Mouse (Mus musculus) heart, embryonic 15.5 days (tissue): ENCODE results near the gene Adat2. TPM values are rescaled to one million over a fixed set of nuclear protein-coding genes. Genes with fewer than 3 reads are reported as not detected.

Source experiments
- ATAC-seq: fragments of 200-750 bp; cut with Nextera tagmentation; replicated peaks from 2 replicates; pipeline ENCODE4 v1.8.0; 2017; ENCODE audit warnings: low read depth, moderate TSS enrichment; ENCODE audit not compliant: insufficient number of reproducible peaks, insufficient read depth, low FRiP score
- H3K27ac ChIP-seq: fragments of 300-500 bp; sonication (generic); 2 replicates; pipeline ENCODE4 v1.5.1; 2015; ENCODE audit warnings: mild to moderate bottlenecking, inconsistent platforms
- H3K27me3 ChIP-seq: fragments of 300-500 bp; sonication (generic); 2 replicates; pipeline ENCODE4 v1.6.1; 2015; ENCODE audit warnings: inconsistent platforms
- H3K36me3 ChIP-seq: fragments of 300-500 bp; sonication (generic); 2 replicates; pipeline ENCODE4 v1.6.1; 2015; ENCODE audit warnings: mild to moderate bottlenecking, inconsistent platforms
- H3K4me1 ChIP-seq: fragments of 300-500 bp; sonication (generic); replicated peaks from 2 replicates; pipeline ENCODE4 v1.6.1; 2015; ENCODE audit warnings: inconsistent platforms
- H3K4me2 ChIP-seq: fragments of 300-500 bp; sonication (generic); 2 replicates; pipeline ENCODE4 v1.6.1; 2015; ENCODE audit warnings: inconsistent platforms, mild to moderate bottlenecking, moderate library complexity
- H3K4me3 ChIP-seq: fragments of 300-500 bp; sonication (generic); 2 replicates; pipeline ENCODE4 v1.5.1; 2015; ENCODE audit warnings: mild to moderate bottlenecking, inconsistent platforms
- H3K9ac ChIP-seq: fragments of 300-500 bp; sonication (generic); 2 replicates; pipeline ENCODE4 v1.6.1; 2015; ENCODE audit warnings: mild to moderate bottlenecking, inconsistent platforms
- H3K9me3 ChIP-seq: fragments of 300-500 bp; sonication (generic); replicated peaks from 2 replicates; pipeline ENCODE4 v1.6.1; 2016; ENCODE audit warnings: inconsistent platforms
- WGBS: fragments of 180-500 bp; shearing (Covaris S2); methylation state at CpG from one replicate; pipeline ENCODE4 v1.1.7; 2015; ENCODE audit warnings: mixed read lengths; 5-methylcytosine and 5-hydroxymethylcytosine counted together
- polyA plus RNA-seq: library from polyadenylated mRNA; unstranded; fragments of >200 nt; fragmentation: Nextera tagmentation; extraction: Ambion mirVana; gene quantifications from 2 replicates; pipeline ENCODE4 v1.2.1, GENCODE M21; 2015

The Adat2 gene
- polyA plus RNA-seq, result 2.2 and 2.4 TPM in 2 replicates

DNA sequence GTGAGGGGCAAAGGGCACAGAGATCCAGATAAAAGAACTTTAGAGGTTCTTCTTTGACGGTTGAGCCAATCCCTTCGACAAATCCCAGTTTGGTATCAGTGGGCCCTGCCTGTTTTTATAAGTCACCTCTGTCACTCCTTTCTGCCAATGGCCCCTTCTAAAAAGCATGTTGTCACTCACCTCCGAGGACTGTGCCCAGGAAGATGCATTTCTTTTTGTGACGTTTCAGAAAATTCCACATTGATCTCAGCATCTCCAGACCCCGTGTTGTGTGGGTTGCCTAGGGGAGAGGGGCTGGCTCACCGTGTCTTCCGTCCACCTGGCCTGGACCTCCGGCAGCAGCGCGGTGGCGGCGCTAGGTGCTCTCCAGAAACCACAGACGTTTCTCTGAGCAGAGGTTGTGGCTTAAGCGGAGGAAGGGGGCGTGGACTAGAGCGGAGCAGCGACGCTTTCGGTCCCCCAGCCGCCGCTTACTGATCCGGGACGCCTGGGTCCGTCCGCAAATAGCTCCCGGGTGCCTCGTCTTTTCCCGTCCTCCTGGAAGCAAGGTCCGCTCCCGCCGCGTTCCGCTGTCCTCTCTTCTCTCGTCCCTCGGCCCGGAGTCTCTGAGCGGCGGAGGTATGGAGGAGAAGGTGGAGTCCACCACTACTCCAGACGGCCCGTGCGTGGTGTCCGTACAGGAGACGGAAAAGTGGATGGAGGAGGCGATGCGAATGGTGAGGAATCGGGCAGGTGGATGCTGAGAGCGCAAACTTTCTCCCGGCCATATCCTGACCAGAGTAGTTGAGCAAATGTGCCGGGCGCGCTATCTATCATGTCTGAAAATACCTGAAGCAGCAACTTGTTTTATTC lies at the start of gene Adat2, which contains the start of gene Pex3:
Gene Adat2, plus strand, starts transcription at position 249 of the 852 bp plus-strand sequence.
Gene Pex3, minus strand, starts transcription at position 497 of the 852 bp plus-strand sequence.
- H3K36me3 ChIP-seq, result no peaks in the 10 kb centered on the region; the same call in 1 of the 2 replicates
- WGBS, result under 1% methylated on average over 51 of the region's 51 CpGs
- peak within 1 kb of the TSS; percentile 83 for H3K4me3 ChIP-seq
- no peaks in the 10 kb centered on the region for H3K9me3 ChIP-seq
- peak within 1 kb of the TSS; percentile 87 for H3K9ac ChIP-seq
- H3K4me1 ChIP-seq, result peaks cover 11% of the 10 kb centered on the region
- no peaks in the 10 kb centered on the region for H3K27me3 ChIP-seq
- peak within 1 kb of the TSS; percentile 76 for H3K4me2 ChIP-seq
- ATAC-seq, result peak; percentile 95
- peak within 1 kb of the TSS; percentile 83 for H3K27ac ChIP-seq

DNA sequence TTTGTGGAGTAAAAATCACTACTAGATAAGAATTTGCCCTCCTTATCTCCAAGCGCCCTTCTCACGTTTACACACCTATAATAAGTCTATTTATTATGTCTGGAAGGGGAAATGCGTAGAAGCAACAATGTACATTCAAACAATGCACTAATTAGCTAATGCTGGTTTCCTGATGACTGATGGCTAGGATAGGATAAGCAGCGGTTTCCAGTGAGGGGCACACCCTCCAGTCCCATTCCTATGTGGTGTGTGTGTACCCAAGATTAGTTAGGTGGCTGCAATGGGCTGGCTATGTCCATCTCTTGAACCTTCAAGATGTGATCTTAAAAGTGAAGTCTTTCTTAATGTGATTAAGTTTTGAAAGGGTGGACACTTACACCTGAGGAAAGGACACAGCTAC lies 30.8 kb upstream of the Adat2 start:
- Histone ChIP-seq H3K4me2 (no peak overlapping the region), H3K4me1 (no peaks in the 10 kb centered on the region), H3K9me3 (no peaks in the 10 kb centered on the region), H3K27ac (no peak overlapping the region), H3K9ac (no peak overlapping the region), H3K36me3 (0 out of 2 replicates have a peak, but pooled peaks cover under 1% of the 10 kb centered on the region), H3K27me3 (no peaks in the 10 kb centered on the region), H3K4me3 (no peak overlapping the region)
- ATAC-seq, result no peak
- 80% methylated on average over 4 of the region's 4 CpGs for WGBS

DNA sequence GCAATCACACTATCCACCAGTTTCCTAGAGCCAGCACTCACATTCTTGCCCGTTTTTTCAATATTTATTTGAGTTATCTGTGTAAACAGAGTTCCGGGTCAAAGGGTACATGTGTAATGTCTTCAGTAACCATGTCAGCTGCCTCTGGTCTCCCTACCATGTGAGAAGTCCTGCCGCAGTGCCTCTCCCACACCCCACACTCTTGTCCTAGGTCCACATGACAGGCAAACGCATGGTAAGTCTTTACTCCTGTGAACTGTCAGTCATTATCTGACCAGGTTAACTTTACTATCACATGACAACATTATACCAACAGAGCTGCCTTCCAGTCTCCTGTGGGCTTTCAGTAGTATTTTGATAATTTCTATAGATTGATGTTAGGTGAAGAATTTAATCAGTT lies 24.5 kb upstream of the Adat2 start:
- Histone ChIP-seq H3K9me3 (no peaks in the 10 kb centered on the region), H3K4me1 (no peaks in the 10 kb centered on the region), H3K4me2 (no peak overlapping the region), H3K9ac (no peak overlapping the region), H3K27ac (no peak overlapping the region), H3K36me3 (peaks cover 33% of the 10 kb centered on the region), H3K27me3 (no peaks in the 10 kb centered on the region), H3K4me3 (no peak overlapping the region)
- ATAC-seq, result no peak
- WGBS, result 78% methylated on average over 4 of the region's 4 CpGs

DNA sequence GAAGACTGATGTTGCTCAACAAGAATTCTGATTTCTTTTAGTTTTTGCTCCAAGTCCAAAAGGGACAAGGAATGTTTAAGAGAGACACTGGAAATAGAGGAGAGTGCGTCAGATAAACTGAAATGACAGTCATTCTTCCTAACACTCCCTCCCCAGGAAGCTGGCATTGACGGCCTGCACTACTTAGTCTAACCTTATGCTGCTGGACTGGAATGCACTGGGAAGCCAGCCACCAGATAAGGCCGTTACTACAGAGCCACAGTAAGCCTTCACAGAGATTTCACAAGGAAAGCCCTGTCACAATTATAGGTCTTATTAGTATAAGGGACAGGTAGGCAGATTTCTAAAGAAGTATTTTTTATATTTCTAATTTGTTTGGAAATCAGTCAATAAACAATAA lies 17.9 kb upstream of the Adat2 start:
- no peak overlapping the region for H3K4me2 ChIP-seq
- H3K4me3 ChIP-seq, result no peak overlapping the region
- WGBS, result 27% methylated on average over 3 of the region's 3 CpGs
- H3K36me3 ChIP-seq, result peaks cover 31% of the 10 kb centered on the region
- H3K27me3 ChIP-seq, result no peaks in the 10 kb centered on the region
- peaks cover 14% of the 10 kb centered on the region for H3K4me1 ChIP-seq
- peak; percentile 80; the same call in 1 of the 2 replicates for ATAC-seq
- H3K9me3 ChIP-seq, result no peaks in the 10 kb centered on the region
- H3K9ac ChIP-seq, result no peak overlapping the region
- H3K27ac ChIP-seq, result peak overlapping the region; percentile 76

DNA sequence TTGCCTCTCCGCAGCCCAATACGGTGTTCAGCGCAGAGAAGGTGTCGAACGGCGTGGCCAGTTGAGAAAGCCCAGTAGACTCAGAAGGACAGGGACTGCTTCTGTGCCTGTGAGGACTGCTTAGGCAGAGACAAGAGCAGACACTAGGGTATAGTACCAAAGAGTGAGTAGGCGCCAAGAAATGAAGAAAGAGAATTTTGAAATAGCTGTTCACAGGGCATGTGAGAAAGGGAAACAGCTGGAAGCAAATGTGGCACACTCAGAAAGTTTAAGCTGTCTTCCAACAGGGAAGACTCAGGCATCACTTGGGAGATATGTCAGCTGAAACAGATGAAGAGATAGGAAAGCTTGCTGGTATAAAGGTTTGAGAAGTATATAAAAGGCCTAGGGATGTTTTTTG lies 16.0 kb upstream of the Adat2 start:
- Histone ChIP-seq H3K27me3 (no peaks in the 10 kb centered on the region), H3K36me3 (peaks cover 21% of the 10 kb centered on the region), H3K9ac (no peak overlapping the region), H3K4me2 (no peak overlapping the region), H3K4me1 (peaks cover 14% of the 10 kb centered on the region), H3K4me3 (no peak overlapping the region), H3K9me3 (no peaks in the 10 kb centered on the region), H3K27ac (no peak overlapping the region)
- ATAC-seq, result no peak
- WGBS, result 90% methylated on average over 7 of the region's 7 CpGs

DNA sequence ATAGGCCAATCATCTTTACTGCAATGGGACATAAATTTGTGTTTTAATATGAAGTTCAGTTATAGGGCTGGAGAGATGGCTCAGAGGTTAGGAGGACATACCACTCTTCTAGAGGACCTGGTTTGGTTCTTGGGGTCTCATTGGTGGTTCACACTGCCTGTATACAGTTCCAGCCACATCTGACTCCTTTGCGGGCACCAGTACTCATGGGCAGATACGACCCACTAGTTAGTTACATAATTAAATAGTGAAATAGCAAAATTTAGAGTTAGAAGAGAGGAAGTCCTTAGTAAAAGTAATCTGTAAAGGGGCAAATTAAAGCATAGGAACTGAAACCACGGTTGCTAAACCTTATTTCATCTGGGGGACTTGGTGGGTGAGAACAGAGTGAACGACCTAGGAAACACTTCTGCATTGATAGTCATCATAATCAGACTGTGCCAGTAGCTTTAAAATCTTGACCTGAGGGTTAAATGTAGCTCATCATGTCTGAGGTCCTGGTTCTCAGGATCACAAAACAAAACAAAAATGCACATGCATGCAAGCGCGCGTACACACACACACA lies 12.8 kb upstream of the Adat2 start:
- no peak overlapping the region for H3K9ac ChIP-seq
- no peak for ATAC-seq
- no peaks in the 10 kb centered on the region for H3K27me3 ChIP-seq
- H3K4me3 ChIP-seq, result no peak overlapping the region
- no peak overlapping the region for H3K27ac ChIP-seq
- no peaks in the 10 kb centered on the region for H3K9me3 ChIP-seq
- H3K4me2 ChIP-seq, result no peak overlapping the region
- H3K4me1 ChIP-seq, result peaks cover 9% of the 10 kb centered on the region
- 92% methylated on average over 7 of the region's 7 CpGs for WGBS
- peaks cover 17% of the 10 kb centered on the region; the same call in 1 of the 2 replicates for H3K36me3 ChIP-seq

DNA sequence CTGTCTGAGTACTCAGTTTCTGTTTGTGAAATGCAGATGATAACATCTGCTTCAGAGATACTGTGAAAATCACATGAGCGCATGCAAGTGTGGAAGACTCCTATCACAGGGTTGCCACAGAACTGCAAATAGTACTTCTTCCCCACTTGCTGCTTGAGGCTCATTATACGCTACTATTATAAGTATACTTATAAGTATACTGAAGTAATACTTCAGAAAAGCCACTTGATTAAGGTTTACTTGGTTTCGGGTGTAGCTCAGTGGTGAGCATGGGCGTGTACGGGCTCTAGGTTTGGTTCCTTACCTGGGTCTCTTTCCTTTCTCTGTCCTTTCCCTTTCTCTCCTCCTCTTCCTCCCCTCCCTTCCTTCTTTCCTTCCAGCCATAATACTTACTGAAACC lies 11.0 kb upstream of the Adat2 start:
- ATAC-seq, result no peak
- Histone ChIP-seq H3K4me1 (no peaks in the 10 kb centered on the region), H3K36me3 (peaks cover 14% of the 10 kb centered on the region), H3K9me3 (no peaks in the 10 kb centered on the region), H3K4me3 (no peak overlapping the region), H3K4me2 (no peak overlapping the region), H3K27ac (no peak overlapping the region), H3K27me3 (no peaks in the 10 kb centered on the region), H3K9ac (no peak overlapping the region)
- 90% methylated on average over 5 of the region's 5 CpGs for WGBS

DNA sequence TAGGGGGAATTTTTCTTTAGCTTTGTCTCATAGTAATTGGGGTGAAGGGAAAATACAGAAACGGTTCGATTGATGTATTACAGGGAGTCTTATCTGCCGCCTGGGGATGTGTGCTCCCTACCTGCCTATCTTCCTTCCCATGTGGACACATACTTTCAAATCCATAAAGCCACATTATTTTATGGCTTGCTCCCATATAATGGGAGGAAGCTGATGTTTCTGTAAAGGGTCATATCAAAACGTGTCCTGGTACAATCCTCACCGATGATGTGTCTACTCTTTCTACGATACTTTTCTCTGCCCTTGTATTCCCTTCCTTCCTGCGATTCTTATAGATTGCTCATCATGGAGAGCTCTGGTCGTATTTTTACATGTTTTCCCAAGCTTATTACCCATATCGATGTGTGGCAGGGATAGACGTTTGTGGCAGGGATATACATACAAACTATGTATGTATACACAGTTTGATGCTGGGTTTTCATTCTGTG lies 848 bp downstream of the Adat2 start:
- Histone ChIP-seq H3K27ac (peak overlapping the region; percentile 83), H3K27me3 (no peaks in the 10 kb centered on the region), H3K9ac (peak overlapping the region; percentile 87), H3K4me1 (peaks cover 11% of the 10 kb centered on the region), H3K36me3 (no peaks in the 10 kb centered on the region; the same call in 1 of the 2 replicates), H3K4me3 (peak overlapping the region; percentile 83), H3K9me3 (no peaks in the 10 kb centered on the region), H3K4me2 (peak overlapping the region; percentile 76)
- WGBS, result 20% methylated on average over 10 of the region's 10 CpGs
- ATAC-seq, result no peak

DNA sequence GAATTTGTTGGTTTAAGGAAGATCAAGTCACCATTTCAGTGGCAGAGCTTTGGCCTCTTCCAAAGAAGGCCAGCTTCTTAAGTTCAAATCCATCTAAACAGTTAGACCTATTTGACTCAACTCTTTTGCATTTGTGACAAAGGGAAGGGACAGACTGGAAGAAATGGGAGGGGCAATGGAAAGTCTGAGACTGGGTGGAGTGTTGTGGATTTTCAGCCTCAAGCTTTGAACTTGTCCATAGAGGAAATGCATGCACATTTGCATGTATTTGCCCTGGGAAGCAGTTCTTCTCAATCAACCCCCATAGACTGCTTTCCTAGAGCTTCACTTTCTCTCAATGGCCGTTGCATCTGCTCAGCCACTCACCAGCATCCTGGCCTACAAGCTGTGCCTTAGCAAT lies 1.6 kb downstream of the Adat2 start:
- 85% methylated on average over 1 of the region's 1 CpGs for WGBS
- no peak for ATAC-seq
- H3K9ac ChIP-seq, result no peak overlapping the region
- no peak overlapping the region for H3K4me2 ChIP-seq
- H3K27ac ChIP-seq, result no peak overlapping the region
- H3K27me3 ChIP-seq, result no peaks in the 10 kb centered on the region
- peaks cover 11% of the 10 kb centered on the region for H3K4me1 ChIP-seq
- no peak overlapping the region for H3K4me3 ChIP-seq
- no peaks in the 10 kb centered on the region; the same call in 1 of the 2 replicates for H3K36me3 ChIP-seq
- no peaks in the 10 kb centered on the region for H3K9me3 ChIP-seq

DNA sequence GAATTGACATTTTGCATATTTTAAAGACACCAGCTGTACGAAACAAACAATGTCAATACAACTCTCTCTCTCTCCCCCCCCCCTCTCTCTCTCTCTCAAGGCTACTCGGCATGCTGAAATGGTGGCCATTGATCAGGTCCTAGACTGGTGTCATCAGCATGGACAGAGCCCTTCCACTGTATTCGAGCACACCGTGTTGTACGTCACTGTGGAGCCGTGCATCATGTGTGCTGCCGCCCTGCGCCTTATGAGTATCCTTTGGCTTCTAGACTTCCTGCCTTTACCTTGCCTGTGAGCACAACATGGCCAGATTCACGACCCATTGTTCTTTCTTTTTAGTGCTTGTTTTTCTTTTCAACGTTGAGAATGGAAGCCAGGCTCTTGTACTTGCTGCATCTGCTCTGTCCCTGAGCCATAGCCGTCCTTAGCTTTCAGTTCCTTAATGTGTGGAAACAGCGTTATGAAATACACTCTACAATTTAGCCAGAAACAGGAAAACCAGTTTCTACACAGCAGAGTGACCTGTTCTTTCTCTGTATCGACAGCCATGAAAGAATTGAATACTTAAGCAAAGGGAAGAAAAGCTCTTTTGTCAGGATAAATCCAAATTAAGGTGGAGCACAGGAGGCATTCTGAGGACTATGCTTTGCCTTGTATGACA lies 7.5 kb downstream of the Adat2 start:
- H3K4me1 ChIP-seq, result peaks cover 4% of the 10 kb centered on the region; the same call in 1 of the 2 replicates
- no peaks in the 10 kb centered on the region for H3K27me3 ChIP-seq
- no peak overlapping the region for H3K27ac ChIP-seq
- H3K4me2 ChIP-seq, result no peak overlapping the region
- no peak overlapping the region for H3K9ac ChIP-seq
- ATAC-seq, result no peak
- no peak overlapping the region for H3K4me3 ChIP-seq
- WGBS, result 86% methylated on average over 13 of the region's 13 CpGs
- peaks cover 11% of the 10 kb centered on the region for H3K36me3 ChIP-seq
- no peaks in the 10 kb centered on the region for H3K9me3 ChIP-seq
